Mouse (Mus musculus) testis, postnatal 14 days (tissue): ENCODE measurements around the gene Scml4.

Experiments used
- DNase-seq: peaks from one replicate; pipeline ENCODE4 v3.0.0; 2021; ENCODE audit warnings: low spot score

Scml4 gene

DNA sequence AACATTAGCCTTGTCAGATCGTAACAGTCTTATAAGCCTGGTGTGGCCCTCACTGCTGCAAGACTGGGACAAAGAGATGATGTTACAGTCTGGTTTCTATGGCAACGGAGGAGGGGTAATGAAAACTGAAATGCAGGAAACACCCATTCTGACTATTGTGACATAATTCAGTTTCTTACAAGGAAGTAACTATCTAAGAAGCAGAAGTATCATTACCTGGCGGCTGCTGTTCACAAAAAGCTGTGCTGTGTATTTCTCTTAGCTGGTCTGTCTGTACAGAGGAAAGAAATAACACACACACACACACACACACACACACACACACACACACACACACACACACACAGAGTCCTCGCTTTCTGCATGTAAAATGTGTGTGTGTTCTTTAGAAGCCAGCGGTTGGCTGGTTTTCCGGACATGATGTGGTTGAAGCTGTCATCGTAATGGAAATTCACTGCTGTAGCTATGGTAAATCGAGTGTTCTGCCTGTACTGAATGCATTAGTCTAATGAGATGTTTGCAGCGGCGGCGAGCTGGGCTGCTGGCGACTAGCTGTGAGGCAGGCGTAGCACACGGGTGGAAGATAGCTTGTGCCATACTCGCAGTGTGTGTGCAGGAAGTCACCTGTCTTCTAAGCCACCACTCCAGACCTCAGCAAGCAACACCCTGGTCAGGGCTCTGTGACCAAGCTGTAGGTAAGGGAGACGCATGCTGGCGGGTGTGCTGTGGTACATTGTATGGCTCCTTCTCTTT is at the start of gene Scml4:
Scml4 (plus strand) TSS at position 212 of the 753 bp plus-strand sequence.
- DNase-seq = no peak

DNA sequence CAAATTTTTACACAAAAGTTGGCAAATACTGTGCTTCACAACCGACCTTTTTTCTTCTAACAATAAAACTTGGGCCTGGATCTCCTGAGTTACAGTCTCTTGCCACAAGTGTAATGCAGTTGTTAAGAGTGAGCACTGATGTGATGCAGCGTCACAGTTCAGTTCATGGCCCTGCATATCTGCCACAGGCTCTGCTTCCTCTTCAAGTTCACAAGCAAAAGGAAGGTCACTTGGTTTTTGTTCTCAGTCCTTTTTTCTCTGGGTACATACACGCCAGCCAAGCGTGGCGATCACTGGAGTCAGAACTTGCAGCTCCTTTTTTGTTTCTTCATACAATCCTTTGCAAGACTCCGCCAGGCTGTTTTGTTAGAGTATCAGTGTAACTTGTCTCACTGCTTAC is 34.2 kb upstream of the Scml4 start:
- DNase-seq = no peak

DNA sequence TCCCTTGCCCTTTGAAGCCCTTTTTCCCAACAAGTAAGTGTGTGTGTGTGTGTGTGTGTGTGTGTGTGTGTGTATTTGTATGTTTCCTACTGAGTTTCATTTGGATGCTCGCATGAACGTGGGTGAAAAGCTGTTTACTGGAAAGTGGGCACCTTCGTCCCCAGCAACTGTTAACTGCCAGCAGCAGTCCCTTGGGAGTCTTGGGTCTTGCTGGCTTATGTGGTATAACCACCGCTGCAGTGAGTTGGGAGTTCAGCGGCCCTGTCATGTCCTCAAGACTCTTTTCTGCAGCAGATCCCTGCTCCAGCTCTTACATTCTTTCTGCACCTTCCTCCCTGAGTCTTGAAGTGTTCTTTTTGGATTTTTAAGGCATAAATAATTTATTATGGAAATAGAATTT is 33.0 kb upstream of the Scml4 start:
- DNase-seq = no peak

- no peak for DNase-seq
Measured at GRCm38 (mm10) chr10:42830007-42830406, 30.2 kb upstream of the Scml4 start.

DNA sequence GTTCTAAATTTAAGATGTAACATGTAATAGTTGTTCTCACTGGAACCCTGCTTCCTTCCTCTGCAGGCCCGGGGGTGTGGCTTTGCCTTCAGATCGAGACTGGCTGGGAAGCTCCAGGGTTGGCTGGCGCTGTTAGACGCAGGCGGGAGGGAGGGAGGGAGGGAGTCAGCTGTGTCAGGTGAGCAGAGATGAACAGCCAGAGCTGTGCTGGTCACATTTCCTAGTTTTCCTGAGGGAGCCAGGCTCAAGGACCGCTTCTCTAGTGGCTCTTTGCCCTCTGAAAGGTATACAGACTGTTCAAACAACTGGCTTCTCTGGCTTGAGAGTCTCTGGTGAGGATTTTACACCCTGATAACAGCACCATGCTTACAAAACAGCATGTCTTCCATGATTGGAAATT is 29.8 kb upstream of the Scml4 start:
- DNase-seq = no peak

- DNase-seq = no peak
Measured at GRCm38 (mm10) chr10:42832677-42833076, 27.5 kb upstream of the Scml4 start.

- DNase-seq = no peak
Measured at GRCm38 (mm10) chr10:42833871-42834727, 26.1 kb upstream of the Scml4 start.

GRCm38 (mm10) chr10:42838106-42838505 is 22.1 kb upstream of the Scml4 start:
- DNase-seq = no peak

GRCm38 (mm10) chr10:42838736-42839135 is 21.4 kb upstream of the Scml4 start:
- no peak for DNase-seq

- DNase-seq = no peak
Measured at GRCm38 (mm10) chr10:42840036-42840435, 20.1 kb upstream of the Scml4 start.

DNA sequence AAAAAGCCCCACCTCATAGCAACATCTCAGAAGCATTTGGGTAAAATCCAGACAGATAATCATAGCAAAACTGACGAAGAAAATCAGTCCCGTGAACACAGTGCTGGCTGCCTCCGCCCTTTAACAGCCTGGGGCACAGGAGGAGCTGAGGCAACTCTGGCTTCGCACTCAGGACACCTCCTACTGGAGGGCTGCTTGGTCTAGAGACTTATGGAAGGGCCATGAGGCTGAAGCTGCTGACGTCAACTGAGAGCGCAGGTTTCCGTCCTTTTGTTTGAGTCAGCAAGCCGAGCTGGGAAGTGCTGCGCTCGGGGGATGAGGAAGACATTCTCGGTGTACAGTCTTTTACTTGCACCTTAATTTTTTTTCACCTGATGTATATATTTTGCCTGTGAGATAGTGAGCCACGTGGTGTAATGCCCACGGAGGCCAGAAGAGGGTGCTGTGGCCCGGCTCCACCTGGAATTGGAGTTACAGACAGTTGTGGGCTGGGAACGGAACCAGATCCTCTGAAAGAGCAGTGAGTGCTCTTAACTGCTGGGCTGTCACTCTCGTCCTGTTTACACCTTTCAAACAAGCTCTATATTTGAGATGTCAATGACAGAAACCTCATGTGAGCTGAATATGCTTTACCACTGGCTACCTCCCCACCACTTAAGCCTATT is 18.5 kb upstream of the Scml4 start:
- no peak for DNase-seq

- DNase-seq = peak; percentile 79
Measured at GRCm38 (mm10) chr10:42842358-42842757, 17.8 kb upstream of the Scml4 start.

DNA sequence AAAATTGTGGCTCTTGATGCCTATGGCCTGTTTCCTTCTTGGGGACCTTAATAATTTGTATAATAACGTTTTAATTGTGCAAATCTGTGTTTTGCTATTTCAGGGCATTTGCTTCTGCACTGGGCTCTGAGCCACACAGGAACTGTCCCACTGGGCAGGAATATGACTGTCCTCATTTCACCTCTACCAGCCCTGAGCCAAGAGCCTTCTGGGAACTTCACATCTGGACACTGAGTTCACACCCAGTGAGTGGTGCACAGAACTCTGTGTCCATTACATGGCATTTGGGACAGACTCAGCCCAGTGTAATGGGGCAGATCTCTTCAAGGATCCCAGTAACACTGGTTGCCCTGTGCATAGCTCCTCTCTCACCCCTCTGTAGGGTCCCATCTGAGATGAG is 16.8 kb upstream of the Scml4 start:
- no peak for DNase-seq

GRCm38 (mm10) chr10:42845480-42845879 is 14.7 kb upstream of the Scml4 start:
- DNase-seq = no peak

DNA sequence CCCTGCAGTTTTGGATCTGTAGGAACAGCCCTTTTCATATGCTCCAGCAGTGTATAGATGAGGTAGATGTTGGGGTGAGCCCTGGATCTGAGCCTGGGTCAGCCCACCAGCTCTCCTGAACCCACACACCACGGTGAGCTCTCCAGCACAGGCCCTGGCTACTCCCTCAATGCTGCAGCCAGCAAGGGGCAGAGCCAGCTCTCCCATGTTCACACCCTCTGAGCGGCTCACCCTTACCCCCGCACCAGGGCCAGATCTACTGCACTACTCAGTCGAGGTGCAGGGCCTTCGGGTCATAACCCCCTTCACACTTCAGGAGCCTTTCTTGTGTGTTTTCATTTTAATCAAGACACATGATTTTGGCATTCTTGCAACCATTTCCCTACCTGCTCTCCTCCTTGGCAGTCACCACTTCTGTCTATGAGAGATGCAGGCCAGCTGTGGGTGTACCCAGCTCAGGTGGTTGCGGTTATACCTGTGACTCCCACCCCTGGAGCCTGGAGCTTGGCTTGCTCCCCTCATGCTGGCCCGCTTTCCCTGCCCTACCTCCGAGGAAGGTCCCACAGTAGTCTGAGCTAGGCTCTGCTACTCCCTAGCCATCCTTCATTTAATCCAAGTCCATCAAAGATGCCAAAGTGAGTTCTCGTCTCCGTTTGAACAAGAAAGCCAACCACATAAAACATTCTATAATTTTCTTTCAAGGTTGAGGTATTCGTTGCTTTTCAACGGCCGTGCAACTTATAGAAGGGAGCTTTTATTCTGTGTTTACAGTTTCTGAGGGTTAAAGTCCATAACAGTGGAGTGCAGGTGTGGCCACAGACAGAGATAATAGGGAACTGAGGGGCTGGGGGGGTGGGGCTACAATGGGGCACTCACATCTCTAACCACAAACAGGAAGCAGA is 11.7 kb upstream of the Scml4 start:
- no peak for DNase-seq

GRCm38 (mm10) chr10:42849081-42849400 is 11.1 kb upstream of the Scml4 start:
- peak; percentile 66 for DNase-seq

DNA sequence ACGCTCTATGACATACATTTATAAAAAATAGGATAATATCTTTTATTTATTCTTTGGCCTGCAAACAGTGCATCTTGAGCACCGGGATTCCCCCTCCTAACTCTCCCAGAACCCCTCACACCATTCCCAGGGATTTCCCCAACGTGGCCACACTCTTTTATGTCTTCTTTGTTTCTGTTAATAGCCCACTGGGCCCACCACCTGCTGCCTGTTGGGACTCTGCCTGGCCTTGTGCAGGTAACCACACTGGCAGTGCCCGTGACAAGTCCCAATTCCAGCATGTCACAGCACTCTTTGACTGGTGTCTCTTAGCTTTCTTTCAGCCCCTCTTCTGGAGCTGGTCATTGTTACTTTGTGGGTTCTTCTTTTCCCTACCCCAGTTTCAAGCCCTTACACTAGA is 5.3 kb upstream of the Scml4 start:
- DNase-seq = no peak

DNA sequence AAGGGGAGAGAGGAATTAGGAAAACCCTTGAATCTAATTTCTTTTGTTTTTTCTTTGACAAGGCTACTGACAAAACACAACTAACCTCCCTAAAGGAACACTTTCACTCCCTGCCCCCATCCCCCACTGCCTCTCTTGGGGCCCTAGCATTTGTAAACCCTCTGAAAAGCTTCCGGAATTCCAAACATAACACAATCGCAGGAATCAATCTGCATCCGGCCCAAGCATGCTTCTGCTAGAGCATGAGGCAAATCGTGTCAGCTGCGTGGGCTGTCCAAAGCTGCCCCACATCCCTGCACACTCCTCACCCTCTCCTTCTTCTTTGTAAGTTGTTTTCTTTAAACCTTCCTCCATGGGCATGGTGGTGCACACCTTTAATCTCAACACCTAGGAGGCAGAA is 4.9 kb upstream of the Scml4 start:
- no peak for DNase-seq

DNA sequence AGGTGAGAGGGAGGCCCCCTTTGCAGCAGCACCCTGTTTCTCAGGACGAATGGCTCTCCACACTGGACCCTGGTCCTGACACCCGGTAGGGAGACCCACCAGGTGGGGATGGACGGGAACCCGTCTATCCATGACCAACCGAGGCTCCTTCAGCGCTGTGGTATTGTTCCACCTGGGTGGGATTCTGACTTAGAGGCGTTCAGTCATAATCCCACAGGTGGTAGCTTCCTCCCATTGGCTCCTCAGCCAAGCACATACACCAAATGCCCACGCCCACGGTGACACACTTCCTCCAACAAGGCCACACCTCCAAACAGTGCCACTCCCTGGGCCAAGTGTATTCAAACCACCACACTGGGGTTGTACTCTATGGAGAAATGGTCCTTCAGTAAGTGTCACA is 3.6 kb upstream of the Scml4 start:
- no peak for DNase-seq

DNA sequence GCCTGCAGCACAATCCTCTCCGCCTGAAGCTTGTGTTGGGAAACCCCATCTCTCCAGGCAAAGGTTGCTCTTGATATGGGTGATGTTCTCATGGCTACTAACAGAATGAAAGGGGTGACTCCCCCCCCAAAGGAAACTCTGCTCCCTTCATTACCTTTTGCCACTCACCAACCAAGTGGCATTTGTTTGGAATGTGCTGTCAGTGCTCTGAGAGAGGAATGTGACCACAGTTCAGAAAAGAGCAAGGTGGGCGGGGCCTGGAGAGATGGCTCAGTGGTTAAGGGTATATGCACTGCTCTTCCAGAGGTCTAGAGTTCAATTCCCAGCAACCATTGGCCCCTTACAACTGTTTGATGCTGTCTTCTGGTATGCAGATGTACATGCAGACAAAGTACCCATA is 3.1 kb upstream of the Scml4 start:
- no peak for DNase-seq

DNA sequence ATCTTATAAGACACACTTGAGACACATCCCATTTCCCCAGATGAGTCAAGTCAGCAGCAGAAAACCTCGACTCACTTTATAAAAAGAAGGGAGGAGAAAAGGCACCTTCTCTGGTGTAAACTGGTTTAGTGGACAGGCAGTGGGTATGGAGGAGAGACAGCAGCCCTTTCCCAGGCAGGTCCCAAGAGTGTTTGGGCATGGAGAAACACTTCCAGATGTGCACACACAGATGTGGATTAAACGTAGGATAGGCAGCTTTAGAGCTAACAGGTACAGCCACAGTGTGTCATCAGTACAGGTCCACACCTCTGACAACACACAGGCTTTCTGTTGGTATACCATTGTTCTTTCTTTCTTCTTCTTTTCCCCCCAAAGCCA is 400 bp upstream of the Scml4 start:
- DNase-seq = no peak

DNA sequence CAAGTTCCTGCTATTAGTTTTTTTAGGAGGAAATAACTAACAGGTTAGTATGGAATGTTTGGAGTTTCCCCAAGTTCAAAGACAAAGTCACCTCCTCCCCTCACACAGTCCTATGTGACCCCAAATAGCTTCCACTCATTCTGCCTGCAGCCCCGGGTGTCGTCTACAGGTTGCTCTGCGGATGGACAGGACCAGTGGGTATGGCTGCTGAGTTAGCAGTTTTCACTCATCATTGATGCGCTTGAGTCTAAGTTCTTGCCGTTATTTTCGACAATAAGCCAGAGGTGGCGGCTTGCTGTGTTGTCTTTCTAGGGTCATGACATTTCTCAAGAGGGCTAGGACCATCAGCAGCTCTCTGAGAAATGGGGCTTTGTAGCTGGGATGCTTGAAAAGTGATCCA is 1.3 kb downstream of the Scml4 start:
- DNase-seq = no peak
